Mouse (Mus musculus): ENCODE measurements around the gene Bco2. TPM values are rescaled to one million over a fixed set of nuclear protein-coding genes. Genes with fewer than 3 reads are reported as not detected.

Bco2 gene
- total RNA-seq, 2 experiments from 2014 or later = 3.8 to 3.9 TPM

- H3K4me3 ChIP-seq = no peak overlapping the region
- DNase-seq (ENCODE audit: low spot score in 2 of 2) = no peak
- no peak for TF ChIP-seq CTCF (conservative IDR thresholded peaks at IDR 0.05)
- H3K27ac ChIP-seq = no peak overlapping the region
Measured at GRCm38 (mm10) chr9:50496151-50496505, 58.9 kb downstream of the Bco2 start.

GRCm38 (mm10) chr9:50495405-50496150 lies 59.4 kb downstream of the Bco2 start:
- no peak for DNase-seq (ENCODE audit: low spot score in 2 of 2)
- no peak for TF ChIP-seq CTCF (conservative IDR thresholded peaks at IDR 0.05)
- no peak overlapping the region for H3K27ac ChIP-seq
- no peak overlapping the region for H3K4me3 ChIP-seq

GRCm38 (mm10) chr9:50494311-50494710 lies 60.7 kb downstream of the Bco2 start, which contains the start of gene Plet1:
Plet1 (plus strand) TSS chr9:50494525.
- no peak for TF ChIP-seq CTCF (conservative IDR thresholded peaks at IDR 0.05)

GRCm38 (mm10) chr9:50493777-50494176 lies 61.2 kb downstream of the Bco2 start:
- Histone ChIP-seq H3K27ac (no peak overlapping the region), H3K4me3 (no peak overlapping the region)
- DNase-seq (ENCODE audit: low spot score in 2 of 2) = no peak
- no peak for TF ChIP-seq CTCF (conservative IDR thresholded peaks at IDR 0.05)

More at GRCm38 (mm10) chr9:50494311-50494710, 60.7 kb downstream of the Bco2 start, which contains the start of gene Plet1:
- Histone ChIP-seq H3K4me3 (no peak within 1 kb of the TSS), H3K27ac (no peak within 1 kb of the TSS)
- DNase-seq (ENCODE audit: low spot score in 2 of 2) = no peak

GRCm38 (mm10) chr9:50491531-50492045 lies 63.4 kb downstream of the Bco2 start:
- no peak for DNase-seq (ENCODE audit: low spot score in 2 of 2)

GRCm38 (mm10) chr9:50490836-50491235 lies 64.1 kb downstream of the Bco2 start:
- no peak for DNase-seq (ENCODE audit: low spot score in 2 of 2)
- no peak for TF ChIP-seq CTCF (conservative IDR thresholded peaks at IDR 0.05)
- H3K27ac ChIP-seq = no peak overlapping the region
- no peak overlapping the region for H3K4me3 ChIP-seq

More at GRCm38 (mm10) chr9:50491531-50492045, 63.4 kb downstream of the Bco2 start:
- Histone ChIP-seq H3K4me3 (no peak overlapping the region), H3K27ac (no peak overlapping the region)
- no peak for TF ChIP-seq CTCF (conservative IDR thresholded peaks at IDR 0.05)

GRCm38 (mm10) chr9:50485521-50485920 lies 69.5 kb downstream of the Bco2 start:
- DNase-seq (ENCODE audit: low spot score in 2 of 2) = no peak
- TF ChIP-seq CTCF (conservative IDR thresholded peaks at IDR 0.05) = no peak

More at GRCm38 (mm10) chr9:50485521-50485920, 69.5 kb downstream of the Bco2 start:
- no peak overlapping the region for H3K27ac ChIP-seq
- no peak overlapping the region; the same call in 1 of the 2 replicates for H3K4me3 ChIP-seq

Other genes with a start within 250 kb of the Bco2 start
- 100 to 1,000 TPM; 398 TPM for gene Rpl10-ps3, start 210.2 kb downstream of the Bco2 start, total RNA-seq (2021)
- not detected for gene Plet1, start 60.7 kb downstream of the Bco2 start, total RNA-seq (2021)
- gene Pts, start 26.5 kb downstream of the Bco2 start, total RNA-seq (2021) = 10 to 100 TPM; 36.5 to 42.5 TPM
- gene Il18, start 354 bp downstream of the Bco2 start, total RNA-seq (2021) = 10 to 100 TPM; 25.3 to 25.9 TPM
- not detected for gene Tex12, start 6.1 kb upstream of the Bco2 start, total RNA-seq (2021)
- gene Sdhd, start 48.6 kb upstream of the Bco2 start, total RNA-seq (2021) = 100 to 1,000 TPM; 109 to 112 TPM
- gene Timm8b, start 48.7 kb upstream of the Bco2 start, total RNA-seq (2021) = 100 to 1,000 TPM; 206 to 234 TPM
- gene Pih1d2, start 62.1 kb upstream of the Bco2 start, total RNA-seq (2021) = 1 to 10 TPM; 2.3 to 2.7 TPM
- gene Nkapd1, start 62.3 kb upstream of the Bco2 start, total RNA-seq (2021) = 10 to 100 TPM; 20.8 to 22.1 TPM
- 100 to 1,000 TPM; 131 to 136 TPM for gene Dlat, start 104.6 kb upstream of the Bco2 start, total RNA-seq (2021)
- gene Dixdc1, start 184.3 kb upstream of the Bco2 start, total RNA-seq (2021) = 10 to 100 TPM; 80.1 to 87.4 TPM
- gene 2310030G06Rik, start 191.4 kb upstream of the Bco2 start, total RNA-seq (2021) = 1 to 10 TPM in 1 of 2 experiments, under 1 TPM in 1; 0.87 to 1.9 TPM
- gene Cryab, start 196.1 kb upstream of the Bco2 start, total RNA-seq (2021) = 100 to 1,000 TPM; 117 to 119 TPM
- under 1 TPM; 0.51 to 0.79 TPM for gene Hspb2, start 197.2 kb upstream of the Bco2 start, total RNA-seq (2021)
- 1 to 10 TPM; 5.5 to 6.3 TPM for gene Fdxacb1, start 213.1 kb upstream of the Bco2 start, total RNA-seq (2021)
- gene Alg9, start 219.8 kb upstream of the Bco2 start, total RNA-seq (2021) = 10 to 100 TPM; 29.0 to 31.1 TPM
- 10 to 100 TPM; 29.6 to 30.2 TPM for gene 1110032A03Rik, start 220.3 kb upstream of the Bco2 start, total RNA-seq (2021)